Mouse (Mus musculus) heart, adult 2 months (tissue): ENCODE measurements around the gene Gm960.

Experiments
- CTCF ChIP-seq: fragments of 200-600 bp; IDR thresholded peaks from 2 replicates; pipeline ENCODE4 v1.8.1; 2022; ENCODE audit warnings: antibody characterized with exemption, mild to moderate bottlenecking, moderate library complexity
- EP300 ChIP-seq: fragments of 200-500 bp; IDR thresholded peaks from 2 replicates; pipeline ENCODE4 v1.6.1; 2011; ENCODE audit warnings: low read depth, low read length, control low read depth; ENCODE audit not compliant: insufficient read depth
- POLR2A ChIP-seq: fragments of 200-500 bp; IDR thresholded peaks from 2 replicates; pipeline ENCODE4 v1.6.1; 2011; ENCODE audit warnings: mild to moderate bottlenecking, low read depth, low read length, control low read depth; ENCODE audit not compliant: insufficient read depth

DNA sequence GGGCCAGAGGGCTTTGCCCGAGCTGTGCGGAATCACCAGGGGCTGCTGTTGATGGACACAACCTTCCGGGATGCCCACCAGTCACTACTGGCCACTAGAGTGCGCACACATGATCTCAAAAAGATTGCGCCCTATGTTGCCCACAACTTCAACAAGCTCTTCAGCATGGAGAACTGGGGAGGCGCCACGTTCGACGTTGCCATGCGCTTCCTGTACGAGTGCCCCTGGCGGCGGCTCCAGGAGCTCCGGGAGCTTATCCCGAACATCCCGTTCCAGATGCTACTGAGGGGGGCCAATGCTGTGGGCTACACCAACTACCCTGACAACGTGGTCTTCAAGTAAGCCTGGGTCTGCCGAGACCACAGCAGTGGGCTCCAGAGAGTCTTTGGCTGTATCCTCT, 80.3 kb downstream of the Gm960 start:
- no peak for TF ChIP-seq EP300
- TF ChIP-seq CTCF, result peak; percentile 27
- TF ChIP-seq POLR2A, result no peak
